Mouse (Mus musculus): Measurements from ENCODE around the gene Dtx1.

Dtx1 gene

GRCm38 (mm10) chr5:120679676-120680555 lies 31.8 kb downstream of the Dtx1 start:
- DNase-seq (ENCODE audit: low read depth, low spot score): peak; percentile 98

- peak; percentile 98 for DNase-seq (ENCODE audit: low read depth, low spot score)
Observed at GRCm38 (mm10) chr5:120677516-120677915, 34.2 kb downstream of the Dtx1 start.

GRCm38 (mm10) chr5:120674229-120675145 lies 37.2 kb downstream of the Dtx1 start:
- DNase-seq (ENCODE audit: low read depth, low spot score): peak; percentile 98

GRCm38 (mm10) chr5:120673626-120674025 lies 38.1 kb downstream of the Dtx1 start:
- DNase-seq (ENCODE audit: low read depth, low spot score): peak; percentile 88

- no peak for DNase-seq (ENCODE audit: low read depth, low spot score)
Observed at GRCm38 (mm10) chr5:120671865-120672264, 39.9 kb downstream of the Dtx1 start.

- DNase-seq (ENCODE audit: low read depth, low spot score): no peak
Observed at GRCm38 (mm10) chr5:120670132-120670531, 41.6 kb downstream of the Dtx1 start.

GRCm38 (mm10) chr5:120668761-120669160 lies 43.0 kb downstream of the Dtx1 start:
- DNase-seq (ENCODE audit: low read depth, low spot score): no peak

- peak; percentile 53 for DNase-seq (ENCODE audit: low read depth, low spot score)
Observed at GRCm38 (mm10) chr5:120664888-120665287, 46.8 kb downstream of the Dtx1 start.

- peak; percentile 82 for DNase-seq (ENCODE audit: low read depth, low spot score)
Observed at GRCm38 (mm10) chr5:120660816-120661215, 50.9 kb downstream of the Dtx1 start.

GRCm38 (mm10) chr5:120656281-120656751 lies 55.4 kb downstream of the Dtx1 start:
- no peak for DNase-seq (ENCODE audit: low read depth, low spot score)

- no peak for DNase-seq (ENCODE audit: low read depth, low spot score)
Observed at GRCm38 (mm10) chr5:120653873-120654272, 57.9 kb downstream of the Dtx1 start.

GRCm38 (mm10) chr5:120652915-120653701 lies 58.6 kb downstream of the Dtx1 start:
- DNase-seq (ENCODE audit: low read depth, low spot score): no peak

GRCm38 (mm10) chr5:120651230-120651629 lies 60.5 kb downstream of the Dtx1 start:
- DNase-seq (ENCODE audit: low read depth, low spot score): no peak

GRCm38 (mm10) chr5:120649938-120650337 lies 61.8 kb downstream of the Dtx1 start:
- DNase-seq (ENCODE audit: low read depth, low spot score): no peak

GRCm38 (mm10) chr5:120649374-120649933 lies 62.3 kb downstream of the Dtx1 start:
- no peak for DNase-seq (ENCODE audit: low read depth, low spot score)

GRCm38 (mm10) chr5:120648569-120649373 lies 63.0 kb downstream of the Dtx1 start, which contains the start of gene Rasal1:
Gene Rasal1, plus strand, starts transcription at chr5:120648812.
- peak; percentile 73 for DNase-seq (ENCODE audit: low read depth, low spot score)

- DNase-seq (ENCODE audit: low read depth, low spot score): no peak
Observed at GRCm38 (mm10) chr5:120647814-120648491, 63.8 kb downstream of the Dtx1 start.

GRCm38 (mm10) chr5:120647361-120647760 lies 64.4 kb downstream of the Dtx1 start:
- DNase-seq (ENCODE audit: low read depth, low spot score): no peak

- DNase-seq (ENCODE audit: low read depth, low spot score): no peak
Observed at GRCm38 (mm10) chr5:120645851-120646250, 65.9 kb downstream of the Dtx1 start.
